33 mouse cellular contexts compared by ENCODE assay signal in the genomic region with DNA sequence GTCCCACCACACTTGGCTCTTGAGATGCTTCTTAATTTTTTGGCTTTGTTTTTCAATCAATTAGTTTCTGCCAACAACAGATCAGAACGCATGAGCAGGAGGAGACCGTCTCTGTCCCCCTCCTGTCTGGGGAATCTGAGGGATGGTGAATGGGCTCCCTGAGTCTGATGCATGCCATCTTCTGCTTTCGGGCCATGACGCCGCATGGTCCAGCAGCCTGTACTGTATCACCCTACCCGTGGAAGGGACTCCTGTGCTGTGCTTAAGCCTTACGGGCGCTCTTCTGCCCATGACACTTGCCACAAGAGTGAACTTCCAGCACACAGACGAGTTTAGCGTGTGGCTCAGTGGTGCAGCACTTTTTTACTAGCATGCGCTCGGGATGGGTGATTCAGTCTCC.
"Had no signal": no experiment of that assay in that cellular context is flagged by ENCODE, and none has a peak within 500 bp of the region (broad histone marks: within the 10 kb centered on the region; RNA-seq: fewer than 3 reads in every experiment).

No protein-coding gene starts in this region.

- H3K4me1 ChIP-seq: limb, embryonic 13.5 days; limb, embryonic 15.5 days; liver, embryonic 12.5 days; liver, embryonic 13.5 days; liver, embryonic 15.5 days; lung, embryonic 15.5 days; megakaryocyte, embryonic 14.5 days had no signal

- H3K9me3 ChIP-seq: limb, embryonic 10.5 days; limb, embryonic 12.5 days; limb, embryonic 13.5 days; limb, embryonic 15.5 days; liver, embryonic 12.5 days; liver, embryonic 13.5 days; liver, embryonic 15.5 days; lung, embryonic 15.5 days; megakaryocyte, embryonic 14.5 days; midbrain, embryonic 10.5 days; midbrain, embryonic 12.5 days; midbrain, embryonic 13.5 days; midbrain, embryonic 15.5 days; neural tube, embryonic 12.5 days; neural tube, embryonic 13.5 days had no signal

- DNase-seq: left cerebral cortex, postnatal 4 days; liver; liver, embryonic 13.5 days; liver, postnatal 0 days; lung, adult 18-20 months; lung, adult 2 months; lung, embryonic 14.5 days; lung, postnatal 10 days; lung, postnatal 14 days; lung, postnatal 36 days; lung, postnatal 4 days; midbrain, embryonic 14.5 days had no signal

- H3K4me2 ChIP-seq: limb, embryonic 12.5 days; limb, embryonic 13.5 days; limb, embryonic 15.5 days; liver, embryonic 11.5 days; liver, embryonic 12.5 days; liver, embryonic 13.5 days; liver, embryonic 15.5 days; lung, embryonic 14.5 days; lung, embryonic 15.5 days; midbrain, embryonic 11.5 days; midbrain, embryonic 12.5 days; midbrain, embryonic 13.5 days; midbrain, embryonic 15.5 days; neural tube, embryonic 12.5 days; neural tube, embryonic 13.5 days had no signal

- H3K36me3 ChIP-seq: midbrain, embryonic 15.5 days had no signal

- H3K4me3 ChIP-seq: limb, embryonic 10.5 days; limb, embryonic 12.5 days; limb, embryonic 13.5 days; limb, embryonic 15.5 days; liver, embryonic 12.5 days; liver, embryonic 13.5 days; liver, embryonic 15.5 days; lung, embryonic 15.5 days; megakaryocyte, embryonic 14.5 days; midbrain, embryonic 10.5 days; midbrain, embryonic 12.5 days; midbrain, embryonic 13.5 days; midbrain, embryonic 15.5 days; myocyte; neural tube, embryonic 12.5 days; neural tube, embryonic 13.5 days had no signal

- H3K9ac ChIP-seq: limb, embryonic 12.5 days; limb, embryonic 13.5 days; limb, embryonic 15.5 days; liver, embryonic 12.5 days; liver, embryonic 13.5 days; liver, embryonic 14.5 days; liver, embryonic 15.5 days; liver, postnatal 0 days; lung, embryonic 14.5 days; lung, embryonic 15.5 days; midbrain, embryonic 12.5 days; midbrain, embryonic 13.5 days; midbrain, embryonic 15.5 days; neural tube, embryonic 12.5 days; neural tube, embryonic 13.5 days had no signal

- H3K27me3 ChIP-seq: limb, embryonic 12.5 days; limb, embryonic 13.5 days; limb, embryonic 15.5 days; liver, embryonic 12.5 days; liver, embryonic 13.5 days; liver, embryonic 15.5 days; lung, embryonic 15.5 days; megakaryocyte, embryonic 14.5 days had no signal

- ATAC-seq: liver, embryonic 12.5 days; liver, postnatal 0 days; lung, postnatal 0 days; midbrain, embryonic 13.5 days; midbrain, embryonic 15.5 days; midbrain, embryonic 16.5 days had no signal

- H3K27ac ChIP-seq: limb, embryonic 10.5 days; limb, embryonic 12.5 days; limb, embryonic 13.5 days; limb, embryonic 15.5 days; liver, embryonic 12.5 days; liver, embryonic 13.5 days; liver, embryonic 14.5 days; liver, embryonic 15.5 days; lung, embryonic 15.5 days; macrophage; midbrain, embryonic 10.5 days; midbrain, embryonic 12.5 days; midbrain, embryonic 13.5 days; midbrain, embryonic 15.5 days; neural tube, embryonic 12.5 days; neural tube, embryonic 13.5 days had no signal
